Mouse (Mus musculus) liver, embryonic 15.5 days (tissue): Measurements from ENCODE around the gene Slc25a26. TPM values are rescaled to one million over a fixed set of nuclear protein-coding genes. Genes with fewer than 3 reads are reported as not detected.

Experiments used
- ATAC-seq: fragments of 200-750 bp; cut with Nextera tagmentation; 2 replicates; pipeline ENCODE4 v1.8.0; 2017; ENCODE audit warnings: moderate number of reproducible peaks, mild to moderate bottlenecking, moderate library complexity; ENCODE audit not compliant: insufficient read depth
- H3K27ac ChIP-seq: fragments of 300-500 bp; sonication (generic); replicated peaks from 2 replicates; pipeline ENCODE4 v1.5.1; 2015; ENCODE audit warnings: mild to moderate bottlenecking, inconsistent platforms
- H3K27me3 ChIP-seq: fragments of 300-500 bp; sonication (generic); 2 replicates; pipeline ENCODE4 v1.6.1; 2015; ENCODE audit warnings: mild to moderate bottlenecking, inconsistent platforms
- H3K36me3 ChIP-seq: fragments of 300-500 bp; sonication (generic); replicated peaks from 2 replicates; pipeline ENCODE4 v1.6.1; 2015; ENCODE audit warnings: moderate library complexity, mild to moderate bottlenecking, inconsistent platforms
- H3K4me1 ChIP-seq: fragments of 300-500 bp; sonication (generic); replicated peaks from 2 replicates; pipeline ENCODE4 v1.6.1; 2015; ENCODE audit warnings: inconsistent platforms
- H3K4me2 ChIP-seq: fragments of 300-500 bp; sonication (generic); 2 replicates; pipeline ENCODE4 v1.6.1; 2015; ENCODE audit warnings: moderate library complexity, mild to moderate bottlenecking, inconsistent platforms
- H3K4me3 ChIP-seq: fragments of 300-500 bp; sonication (generic); replicated peaks from 2 replicates; pipeline ENCODE4 v1.5.1; 2015; ENCODE audit warnings: mild to moderate bottlenecking, inconsistent platforms
- H3K9ac ChIP-seq: fragments of 300-500 bp; sonication (generic); 2 replicates; pipeline ENCODE4 v1.6.1; 2015; ENCODE audit warnings: moderate library complexity, mild to moderate bottlenecking, inconsistent platforms
- H3K9me3 ChIP-seq: fragments of 300-500 bp; sonication (generic); replicated peaks from 2 replicates; pipeline ENCODE4 v1.6.1; 2016; ENCODE audit warnings: inconsistent platforms
- WGBS: fragments of 180-500 bp; shearing (Covaris S2); methylation state at CpG from one replicate; pipeline ENCODE4 v1.1.7; 2015; ENCODE audit warnings: mixed read lengths; ENCODE audit not compliant: insufficient replicate concordance; 5-methylcytosine and 5-hydroxymethylcytosine counted together
- polyA plus RNA-seq: library from polyadenylated mRNA; unstranded; fragments of >200 nt; fragmentation: Nextera tagmentation; extraction: Ambion mirVana; gene quantifications from 2 replicates; pipeline ENCODE4 v1.2.1, GENCODE M21; 2015

Slc25a26 gene
- 2.5 and 2.9 TPM in 2 replicates for polyA plus RNA-seq

- no peak within 1 kb of the TSS for H3K27ac ChIP-seq
- no peaks in the 10 kb centered on the region for H3K9me3 ChIP-seq
- H3K27me3 ChIP-seq: no peaks in the 10 kb centered on the region
- under 1% methylated on average over 37 of the region's 37 CpGs for WGBS
- H3K4me2 ChIP-seq: peak within 1 kb of the TSS; percentile 86
- H3K36me3 ChIP-seq: no peaks in the 10 kb centered on the region
- H3K4me1 ChIP-seq: peaks cover 13% of the 10 kb centered on the region
- peak within 1 kb of the TSS; percentile 54; the same call in 1 of the 2 replicates for H3K9ac ChIP-seq
- H3K4me3 ChIP-seq: peak within 1 kb of the TSS; percentile 73
- ATAC-seq: peak; percentile 79
Observed at GRCm38 (mm10) chr6:94499897-94500623, at the start of gene Slc25a26. Gene Slc25a26 (plus strand): TSS chr6:94500331.

DNA sequence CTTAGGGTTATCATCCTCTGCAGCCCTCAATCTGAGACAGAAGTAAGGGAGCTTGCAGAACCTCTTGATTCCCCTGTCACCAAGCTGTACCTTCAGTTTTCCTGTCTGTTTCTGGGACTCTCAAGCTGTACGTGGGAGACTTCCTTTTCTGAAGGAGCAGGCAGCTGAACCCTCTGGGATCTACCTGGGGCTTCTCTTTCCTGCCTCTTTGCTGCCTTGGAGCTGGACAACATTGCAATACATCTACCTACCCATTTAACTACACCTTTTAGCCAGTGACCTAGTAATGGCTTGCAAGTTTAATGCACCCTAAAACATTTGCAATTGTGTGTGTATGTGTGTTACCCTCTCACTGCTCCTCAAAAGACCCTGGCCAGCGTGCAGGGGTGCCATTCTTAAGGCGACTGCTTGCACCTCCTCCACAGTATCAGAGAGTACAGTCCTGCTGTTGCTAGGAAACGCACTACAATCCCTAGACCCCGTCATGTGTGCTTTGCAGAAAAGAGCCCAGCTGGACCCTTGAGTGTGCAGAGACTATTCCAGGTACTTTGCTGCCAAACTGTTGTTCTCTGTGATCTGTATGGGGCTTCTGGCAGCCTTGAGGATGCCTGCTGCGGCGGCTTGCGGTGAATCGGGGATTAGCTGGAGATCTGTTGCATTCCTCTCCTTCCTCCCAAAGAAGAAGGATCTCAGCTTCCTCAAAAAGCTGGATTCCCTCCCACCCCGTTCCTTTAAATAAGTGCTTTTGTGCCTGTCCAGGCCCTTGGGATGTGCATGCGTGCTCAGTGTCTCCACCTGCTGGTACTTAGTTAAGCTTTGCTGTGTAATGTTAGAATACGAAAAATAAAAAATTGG is 35.9 kb upstream of the Slc25a26 start:
- Histone ChIP-seq H3K9me3 (no peaks in the 10 kb centered on the region), H3K4me2 (no peak overlapping the region), H3K36me3 (no peaks in the 10 kb centered on the region), H3K27me3 (no peaks in the 10 kb centered on the region), H3K4me3 (no peak overlapping the region), H3K4me1 (no peaks in the 10 kb centered on the region), H3K27ac (no peak overlapping the region), H3K9ac (no peak overlapping the region)
- ATAC-seq: no peak
- WGBS: 21% methylated on average over 12 of the region's 12 CpGs

DNA sequence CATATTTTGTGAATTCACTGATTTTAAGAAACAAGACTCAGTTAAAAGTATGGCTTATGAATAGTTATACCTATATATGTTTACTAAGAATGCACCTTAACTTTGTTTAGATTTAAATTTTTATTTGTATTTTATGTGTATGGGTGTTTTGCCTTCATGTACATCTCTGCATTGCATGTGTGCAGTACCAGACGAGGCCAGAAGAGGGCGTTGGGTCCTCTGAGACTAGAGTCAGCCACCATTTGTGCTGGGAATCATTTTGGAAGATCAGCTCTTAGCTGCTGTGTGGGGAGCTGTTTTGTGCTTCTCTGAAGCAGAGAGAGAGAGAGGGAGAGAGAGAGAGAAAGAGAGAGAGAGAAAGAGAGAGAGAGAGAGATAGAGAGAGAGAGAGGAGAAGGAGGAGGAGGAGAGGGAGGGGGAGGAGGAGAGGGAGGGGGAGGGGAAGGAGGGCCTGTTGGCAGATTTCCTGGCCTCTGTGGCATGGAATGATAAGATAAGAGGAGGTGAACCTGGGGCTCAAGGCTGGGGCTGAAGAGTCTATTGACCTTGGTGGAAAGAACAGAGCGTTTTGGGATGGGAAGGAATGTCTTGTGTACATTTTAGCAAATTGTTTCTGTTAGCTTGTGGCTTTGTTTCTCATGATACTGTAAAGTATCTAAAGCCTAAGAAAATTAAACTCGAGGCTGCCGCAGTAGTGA is 33.5 kb upstream of the Slc25a26 start:
- Histone ChIP-seq H3K27ac (no peak overlapping the region), H3K27me3 (no peaks in the 10 kb centered on the region), H3K9me3 (no peaks in the 10 kb centered on the region), H3K36me3 (no peaks in the 10 kb centered on the region), H3K9ac (no peak overlapping the region), H3K4me2 (no peak overlapping the region), H3K4me1 (no peaks in the 10 kb centered on the region), H3K4me3 (no peak overlapping the region)
- WGBS: 16% methylated on average over 5 of the region's 5 CpGs
- no peak for ATAC-seq

- 40% methylated on average over 2 of the region's 2 CpGs for WGBS
- H3K36me3 ChIP-seq: no peaks in the 10 kb centered on the region
- ATAC-seq: no peak
Observed at GRCm38 (mm10) chr6:94492739-94493138, 7.4 kb upstream of the Slc25a26 start.

DNA sequence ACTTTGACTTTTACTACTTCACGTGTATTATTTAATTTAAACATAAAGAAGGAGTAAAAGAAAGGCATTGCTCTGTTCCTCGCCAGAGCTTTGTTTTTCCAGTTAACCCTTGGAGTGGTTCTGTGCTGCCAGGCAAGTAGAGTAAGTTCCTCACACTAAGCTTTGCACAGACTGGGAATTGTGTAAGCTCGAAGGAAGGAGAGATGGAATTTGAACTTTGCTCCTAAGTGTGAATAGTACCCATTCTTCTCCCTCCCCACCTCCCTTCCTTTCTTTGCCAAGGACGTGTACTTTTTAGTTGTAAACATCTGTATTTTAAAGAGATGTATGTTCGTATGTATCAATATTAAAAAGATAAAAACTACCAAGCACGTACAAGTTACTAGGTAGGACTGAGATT is 3.8 kb downstream of the Slc25a26 start:
- Histone ChIP-seq H3K9ac (no peak overlapping the region), H3K27me3 (no peaks in the 10 kb centered on the region), H3K4me2 (no peak overlapping the region), H3K4me1 (peaks cover 13% of the 10 kb centered on the region), H3K27ac (no peak overlapping the region), H3K4me3 (no peak overlapping the region), H3K9me3 (no peaks in the 10 kb centered on the region), H3K36me3 (no peaks in the 10 kb centered on the region)
- ATAC-seq: no peak
- 51% methylated on average over 6 of the region's 6 CpGs for WGBS

More at GRCm38 (mm10) chr6:94492739-94493138, 7.4 kb upstream of the Slc25a26 start:
- Histone ChIP-seq H3K27ac (no peak overlapping the region), H3K4me3 (no peak overlapping the region), H3K4me2 (no peak overlapping the region), H3K4me1 (no peaks in the 10 kb centered on the region), H3K27me3 (no peaks in the 10 kb centered on the region), H3K9ac (no peak overlapping the region), H3K9me3 (no peaks in the 10 kb centered on the region)

GRCm38 (mm10) chr6:94507921-94508320 is 7.8 kb downstream of the Slc25a26 start:
- Histone ChIP-seq H3K4me1 (no peaks in the 10 kb centered on the region), H3K9me3 (no peaks in the 10 kb centered on the region), H3K4me2 (no peak overlapping the region), H3K9ac (no peak overlapping the region), H3K4me3 (no peak overlapping the region), H3K36me3 (no peaks in the 10 kb centered on the region), H3K27me3 (no peaks in the 10 kb centered on the region), H3K27ac (no peak overlapping the region)
- no peak for ATAC-seq
- WGBS: 74% methylated on average over 6 of the region's 6 CpGs

GRCm38 (mm10) chr6:94508807-94509206 is 8.7 kb downstream of the Slc25a26 start:
- Histone ChIP-seq H3K27ac (no peak overlapping the region), H3K36me3 (no peaks in the 10 kb centered on the region), H3K9ac (no peak overlapping the region), H3K9me3 (no peaks in the 10 kb centered on the region), H3K4me2 (no peak overlapping the region), H3K4me3 (no peak overlapping the region), H3K4me1 (no peaks in the 10 kb centered on the region), H3K27me3 (no peaks in the 10 kb centered on the region)
- WGBS: 45% methylated on average over 2 of the region's 2 CpGs
- no peak for ATAC-seq

DNA sequence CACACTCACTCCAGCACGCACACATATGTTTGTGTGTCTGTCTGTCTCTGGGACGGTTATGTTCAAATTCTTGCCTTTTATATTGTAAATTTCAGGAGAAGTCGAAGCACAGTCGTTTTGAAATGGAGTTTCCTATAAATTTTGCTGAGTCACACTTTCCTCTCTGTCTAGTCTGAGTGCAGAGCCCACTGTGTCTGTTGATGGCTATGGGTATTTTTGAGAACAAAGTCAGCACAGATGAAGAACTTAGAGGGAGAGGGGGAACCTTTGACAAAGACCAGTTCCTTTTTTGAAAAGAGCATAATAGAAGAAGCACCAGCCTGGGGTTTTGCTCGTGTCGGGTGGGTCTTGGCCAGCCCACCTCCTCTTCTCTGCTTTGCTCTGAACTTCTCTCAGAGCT is 9.1 kb downstream of the Slc25a26 start:
- Histone ChIP-seq H3K4me3 (no peak overlapping the region), H3K4me1 (no peaks in the 10 kb centered on the region), H3K27me3 (no peaks in the 10 kb centered on the region), H3K36me3 (no peaks in the 10 kb centered on the region), H3K4me2 (no peak overlapping the region), H3K27ac (no peak overlapping the region), H3K9ac (no peak overlapping the region), H3K9me3 (no peaks in the 10 kb centered on the region)
- WGBS: 31% methylated on average over 6 of the region's 6 CpGs
- no peak for ATAC-seq

GRCm38 (mm10) chr6:94518171-94518570 is 18.0 kb downstream of the Slc25a26 start:
- H3K4me2 ChIP-seq: no peak overlapping the region
- H3K36me3 ChIP-seq: no peaks in the 10 kb centered on the region
- ATAC-seq: no peak
- H3K9me3 ChIP-seq: no peaks in the 10 kb centered on the region
- WGBS: 75% methylated on average over 6 of the region's 6 CpGs
- no peaks in the 10 kb centered on the region for H3K4me1 ChIP-seq
- no peak overlapping the region for H3K4me3 ChIP-seq
- no peaks in the 10 kb centered on the region for H3K27me3 ChIP-seq
- no peak overlapping the region for H3K27ac ChIP-seq
- H3K9ac ChIP-seq: no peak overlapping the region

DNA sequence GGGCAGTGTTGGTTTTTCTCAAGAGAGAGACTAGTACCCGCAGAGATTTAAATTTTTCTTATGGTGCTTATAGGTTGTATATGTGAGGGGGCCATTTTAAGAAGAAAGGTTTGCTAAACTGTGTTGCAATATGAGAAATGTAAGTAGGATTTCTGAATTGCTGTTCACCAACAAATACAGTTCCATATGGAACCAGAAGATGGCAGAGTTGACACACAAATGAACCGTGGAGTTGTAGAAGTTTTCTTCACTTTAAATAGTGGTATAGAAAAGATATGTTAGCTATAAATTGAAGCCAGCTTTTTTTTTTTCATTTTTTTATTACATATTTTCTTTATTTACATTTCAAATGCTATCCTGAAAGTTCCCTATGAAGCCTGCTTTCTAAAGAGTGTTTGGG is 24.2 kb downstream of the Slc25a26 start:
- no peaks in the 10 kb centered on the region for H3K27me3 ChIP-seq
- no peak for ATAC-seq
- WGBS: 32% methylated on average over 2 of the region's 2 CpGs
- no peak overlapping the region for H3K9ac ChIP-seq
- no peak overlapping the region for H3K27ac ChIP-seq
- H3K4me2 ChIP-seq: no peak overlapping the region
- H3K4me1 ChIP-seq: no peaks in the 10 kb centered on the region
- no peaks in the 10 kb centered on the region for H3K9me3 ChIP-seq
- no peak overlapping the region for H3K4me3 ChIP-seq
- H3K36me3 ChIP-seq: no peaks in the 10 kb centered on the region

DNA sequence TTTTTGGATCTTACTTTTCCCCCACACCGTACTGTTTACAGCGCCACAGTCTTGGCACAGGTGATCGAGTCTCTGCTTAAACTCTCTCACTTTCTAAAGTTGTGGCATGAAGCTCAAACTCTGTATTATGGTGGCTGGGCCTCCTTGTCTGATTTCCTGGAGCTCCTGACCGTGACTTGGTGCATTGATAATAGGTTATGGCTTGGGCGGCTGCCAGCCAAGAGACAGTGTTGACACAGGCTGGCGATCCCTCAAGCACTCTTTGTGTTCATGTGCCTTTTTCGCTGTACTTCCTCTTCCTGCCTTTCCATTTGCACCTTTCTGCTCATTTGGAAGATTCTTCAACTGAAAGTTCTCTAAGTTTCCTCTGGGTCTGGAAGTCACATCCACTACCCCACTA is 30.6 kb downstream of the Slc25a26 start:
- H3K4me2 ChIP-seq: no peak overlapping the region
- no peak overlapping the region for H3K4me3 ChIP-seq
- ATAC-seq: no peak
- no peaks in the 10 kb centered on the region for H3K36me3 ChIP-seq
- no peak overlapping the region for H3K27ac ChIP-seq
- H3K4me1 ChIP-seq: no peaks in the 10 kb centered on the region
- H3K9ac ChIP-seq: no peak overlapping the region
- no peaks in the 10 kb centered on the region for H3K27me3 ChIP-seq
- H3K9me3 ChIP-seq: no peaks in the 10 kb centered on the region
- 55% methylated on average over 7 of the region's 7 CpGs for WGBS
